Mouse (Mus musculus) ES-E14 (cell line): ENCODE measurements at regions not wholly inside any gene's neighbourhood (a gene's known extent, or its start where the extent isn't known, plus 50 kb on each side); places are given as distances from the start of the nearest gene placed in this dataset.

Experiments
- CHD2 ChIP-seq: IDR thresholded peaks from 2 replicates; pipeline ENCODE4 v1.6.1; 2014; ENCODE audit warnings: mild to moderate bottlenecking, low read depth, low read length, inconsistent platforms
- HCFC1 ChIP-seq: IDR thresholded peaks from 2 replicates; pipeline ENCODE4 v1.6.1; 2012; ENCODE audit warnings: low read length, inconsistent platforms, borderline replicate concordance; ENCODE audit not compliant: insufficient read depth
- MAFK ChIP-seq: IDR thresholded peaks from 2 replicates; pipeline ENCODE4 v1.6.1; 2014; ENCODE audit warnings: mild to moderate bottlenecking, low read depth, low read length, inconsistent platforms; ENCODE audit not compliant: insufficient read depth

DNA sequence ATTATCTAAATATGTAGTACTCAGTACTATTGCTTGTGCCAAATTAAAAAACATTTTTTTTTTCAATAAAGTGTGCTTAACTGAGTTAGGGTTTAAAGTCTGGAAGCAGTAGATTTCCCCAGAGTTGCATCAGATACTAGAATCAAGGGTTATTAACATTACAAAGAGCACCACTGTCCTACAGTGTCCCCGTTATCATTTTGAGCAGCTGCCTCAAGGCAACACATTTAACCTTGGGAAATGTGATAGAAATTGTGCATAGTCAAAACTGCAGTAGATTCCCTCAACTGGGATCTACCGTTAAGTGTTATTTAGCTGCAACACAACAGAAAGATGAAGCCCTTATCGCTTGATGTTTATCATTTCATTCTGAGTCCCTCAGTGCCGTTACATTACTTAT is 408.3 kb upstream of the Got2 start:
- no peak for TF ChIP-seq HCFC1
- no peak for TF ChIP-seq CHD2
- TF ChIP-seq MAFK, result no peak
